In the genomic region with DNA sequence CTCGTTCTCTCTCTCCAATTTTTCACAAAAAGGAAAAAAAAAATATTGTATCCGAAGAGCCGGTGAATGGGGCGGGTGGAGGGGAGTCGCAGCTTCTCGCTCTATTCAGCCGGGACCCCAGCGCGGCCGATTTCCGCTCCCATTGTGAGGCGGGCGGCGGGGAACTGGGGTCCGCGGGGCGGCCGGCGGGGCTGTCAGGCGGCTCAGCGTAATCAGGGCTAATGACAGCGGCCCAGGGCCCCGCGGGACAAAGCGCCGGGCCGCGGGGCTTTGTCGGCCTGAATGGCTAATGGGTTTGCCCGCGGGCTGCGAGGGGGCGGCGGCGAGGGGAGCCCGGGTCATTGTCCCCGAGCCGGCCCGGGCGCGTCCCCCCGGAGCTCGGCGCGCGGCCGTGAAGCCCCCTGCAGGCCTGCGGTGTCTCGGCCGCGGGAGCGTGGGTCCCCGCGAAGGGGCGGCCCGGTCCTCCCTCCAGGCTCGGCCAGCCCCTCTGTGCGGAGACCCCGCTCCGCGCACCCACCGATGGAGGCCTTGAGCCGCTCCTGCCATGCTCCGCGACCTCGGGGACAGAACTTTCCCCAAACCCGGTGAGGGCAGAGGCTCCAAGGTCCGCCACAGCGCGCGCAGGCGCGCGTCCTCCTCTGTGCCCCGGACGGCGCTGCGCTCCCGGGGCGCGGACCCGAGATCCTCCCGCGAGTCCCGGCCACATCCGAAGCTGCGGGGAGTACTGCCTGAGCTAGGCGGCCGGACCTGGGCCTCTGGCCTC, we compare ENCODE assay signal across 8 mouse cellular contexts. TPM values are rescaled to one million over a fixed set of nuclear protein-coding genes. Genes with fewer than 3 reads are reported as not detected.
DNase-seq lines count a peak whose midpoint lies in the region; ATAC-seq and TF ChIP-seq lines count a peak whose summit lies in the region.

No protein-coding gene starts in this region.

- intact Hi-C loops in left cerebral cortex, adult 2 months (cut with DNase I) = no loop called here

- H3K27me3 ChIP-seq in kidney, embryonic 15.5 days = peaks cover 99% of the 10 kb centered on the region
- H3K27me3 ChIP-seq in kidney, adult 2 months (replicated peaks; ENCODE audit: control insufficient read depth, insufficient read depth, low read length) = peaks cover 20% of the 10 kb centered on the region
- H3K27me3 ChIP-seq in hindbrain, embryonic 13.5 days = peaks cover 100% of the 10 kb centered on the region
- H3K27me3 ChIP-seq in midbrain, embryonic 16.5 days (ENCODE audit: control insufficient read depth, insufficient read depth, low read depth, low read length) = peaks cover 68% of the 10 kb centered on the region

- DNase-seq in kidney, adult 2 months = no peak
- peak; percentile 65 for DNase-seq in embryo, embryonic 10 days (ENCODE audit: low spot score)
- DNase-seq in left cerebral cortex, adult 2 months (ENCODE audit: extremely low spot score in 1 of 2, low spot score in 2 of 2) = no peak
- no peak for DNase-seq in right cerebral cortex, postnatal 25 days
- DNase-seq in right cerebral cortex, postnatal 10 days (ENCODE audit: low spot score in 2 of 2) = no peak

- ATAC-seq in kidney, embryonic 15.5 days (replicated peaks; ENCODE audit: low FRiP score) = no peak; the same call in 1 of the 2 replicates
- ATAC-seq in hindbrain, embryonic 13.5 days (ENCODE audit: low FRiP score) = peak; percentile 65
- no peak for ATAC-seq in midbrain, embryonic 16.5 days

- H3K27ac ChIP-seq in kidney, embryonic 15.5 days = no peak overlapping the region
- no peak overlapping the region for H3K27ac ChIP-seq in kidney, adult 2 months (ENCODE audit: insufficient read depth, low read depth, low read length)
- no peak overlapping the region for H3K27ac ChIP-seq in hindbrain, embryonic 13.5 days
- H3K27ac ChIP-seq in midbrain, embryonic 16.5 days (ENCODE audit: low read length) = no peak overlapping the region
- no peak overlapping the region for H3K27ac ChIP-seq in left cerebral cortex, adult 2 months

- no peak for TF ChIP-seq POLR2A in kidney, adult 2 months (IDR thresholded peaks at IDR 0.05; ENCODE audit: low read depth, low read length)

- under 1% methylated on average over 89 of the region's 89 CpGs for WGBS in kidney, embryonic 15.5 days
- WGBS in kidney, adult 2 months = 2% methylated on average over 89 of the region's 89 CpGs
- under 1% methylated on average over 81 of the region's 89 CpGs for WGBS in hindbrain, embryonic 13.5 days
- WGBS in midbrain, embryonic 16.5 days = under 1% methylated on average over 78 of the region's 89 CpGs

- no peaks in the 10 kb centered on the region for H3K36me3 ChIP-seq in kidney, embryonic 15.5 days
- no peaks in the 10 kb centered on the region for H3K36me3 ChIP-seq in kidney, adult 2 months (ENCODE audit: control insufficient read depth, insufficient read depth, low read length)
- no peaks in the 10 kb centered on the region for H3K36me3 ChIP-seq in hindbrain, embryonic 13.5 days
- H3K36me3 ChIP-seq in midbrain, embryonic 16.5 days (ENCODE audit: control insufficient read depth, insufficient read depth, low read length) = no peaks in the 10 kb centered on the region

- H3K4me1 ChIP-seq in kidney, embryonic 15.5 days = peaks cover 12% of the 10 kb centered on the region
- H3K4me1 ChIP-seq in kidney, adult 2 months (ENCODE audit: control insufficient read depth, insufficient read depth, low read length) = no peaks in the 10 kb centered on the region
- peaks cover 11% of the 10 kb centered on the region; the same call in 1 of the 2 replicates for H3K4me1 ChIP-seq in hindbrain, embryonic 13.5 days (replicated peaks)
- H3K4me1 ChIP-seq in midbrain, embryonic 16.5 days (ENCODE audit: control insufficient read depth, insufficient read depth, low read length) = peaks cover 6% of the 10 kb centered on the region

- H3K9ac ChIP-seq in kidney, embryonic 15.5 days = no peak overlapping the region
- no peak overlapping the region for H3K9ac ChIP-seq in hindbrain, embryonic 13.5 days
- H3K9ac ChIP-seq in midbrain, embryonic 16.5 days (ENCODE audit: low read depth, low read length) = no peak overlapping the region

- H3K4me2 ChIP-seq in kidney, embryonic 15.5 days = peak overlapping the region; percentile 61
- peak overlapping the region; percentile 50 for H3K4me2 ChIP-seq in hindbrain, embryonic 13.5 days
- peak overlapping the region; percentile 39 for H3K4me2 ChIP-seq in midbrain, embryonic 16.5 days (ENCODE audit: low read length)

- no peaks in the 10 kb centered on the region for H3K9me3 ChIP-seq in kidney, embryonic 15.5 days (replicated peaks)
- no peaks in the 10 kb centered on the region for H3K9me3 ChIP-seq in hindbrain, embryonic 13.5 days
- no peaks in the 10 kb centered on the region for H3K9me3 ChIP-seq in midbrain, embryonic 16.5 days (replicated peaks; ENCODE audit: control insufficient read depth, low read length, poor library complexity, severe bottlenecking)

- H3K4me3 ChIP-seq in kidney, embryonic 15.5 days (replicated peaks) = peak overlapping the region; percentile 39
- no peak overlapping the region for H3K4me3 ChIP-seq in kidney, adult 2 months (ENCODE audit: insufficient read depth, low read depth, low read length)
- peak overlapping the region; percentile 33 for H3K4me3 ChIP-seq in hindbrain, embryonic 13.5 days
- peak overlapping the region; percentile 26 for H3K4me3 ChIP-seq in midbrain, embryonic 16.5 days (ENCODE audit: low read depth, low read length)
- no peak overlapping the region for H3K4me3 ChIP-seq in left cerebral cortex, adult 2 months

- no peak for TF ChIP-seq CTCF in kidney, adult 2 months (conservative IDR thresholded peaks at IDR 0.05; ENCODE audit: insufficient read depth, insufficient read length, low read depth, low read length)
- no peak for TF ChIP-seq CTCF in left cerebral cortex, adult 2 months (IDR thresholded peaks at IDR 0.05)

RNA-seq across cellular contexts. Expression of gene 4930447C04Rik, which starts 4.9 kb away (rescaled TPM):
- polyA plus RNA-seq in kidney, embryonic 15.5 days (2015; fragmentation: Nextera tagmentation; extraction: Ambion mirVana) = 1.6 and 2.0 TPM in 2 replicates
- not detected in 2 replicates for polyA plus RNA-seq in kidney, adult 2 months (2012; rRNA removed)
- polyA plus RNA-seq in hindbrain, embryonic 13.5 days (2015; fragmentation: Nextera tagmentation; extraction: Ambion mirVana) = 4.6 and 5.2 TPM in 2 replicates
- 5.0 and 6.1 TPM in 2 replicates for polyA plus RNA-seq in midbrain, embryonic 16.5 days (2015; fragmentation: Nextera tagmentation; extraction: Ambion mirVana)
- 10 to 100 TPM in 1 of 2 experiments, 1 to 10 TPM in 1; 9.7 to 10.3 TPM for total RNA-seq in left cerebral cortex, adult 2 months (2021)

RNA-seq across cellular contexts. Expression of gene Six6, which starts 5.8 kb away (rescaled TPM):
- not detected in 2 replicates for polyA plus RNA-seq in kidney, embryonic 15.5 days (2015; fragmentation: Nextera tagmentation; extraction: Ambion mirVana)
- not detected in 2 replicates for polyA plus RNA-seq in kidney, adult 2 months (2012; rRNA removed)
- not detected in 2 replicates for polyA plus RNA-seq in hindbrain, embryonic 13.5 days (2015; fragmentation: Nextera tagmentation; extraction: Ambion mirVana)
- polyA plus RNA-seq in midbrain, embryonic 16.5 days (2015; fragmentation: Nextera tagmentation; extraction: Ambion mirVana) = 0.85 and 2.1 TPM in 2 replicates
- total RNA-seq in left cerebral cortex, adult 2 months (2021) = not detected

Comparison
In these comparisons a context has a peak if more than half of its experiments do, and no peak if none do; other contexts are left out.
1. H3K4me3 ChIP-seq: peak in kidney, embryonic 15.5 days (single experiment), hindbrain, embryonic 13.5 days (single experiment) and midbrain, embryonic 16.5 days (single experiment); none in kidney, adult 2 months (single experiment) and left cerebral cortex, adult 2 months (single experiment).
2. Peak in every context shown above with its lines, with median percentiles within 50 percentile points of each other: H3K4me2 ChIP-seq.